ENCODE assay signal across 20 mouse cellular contexts in the genomic region with DNA sequence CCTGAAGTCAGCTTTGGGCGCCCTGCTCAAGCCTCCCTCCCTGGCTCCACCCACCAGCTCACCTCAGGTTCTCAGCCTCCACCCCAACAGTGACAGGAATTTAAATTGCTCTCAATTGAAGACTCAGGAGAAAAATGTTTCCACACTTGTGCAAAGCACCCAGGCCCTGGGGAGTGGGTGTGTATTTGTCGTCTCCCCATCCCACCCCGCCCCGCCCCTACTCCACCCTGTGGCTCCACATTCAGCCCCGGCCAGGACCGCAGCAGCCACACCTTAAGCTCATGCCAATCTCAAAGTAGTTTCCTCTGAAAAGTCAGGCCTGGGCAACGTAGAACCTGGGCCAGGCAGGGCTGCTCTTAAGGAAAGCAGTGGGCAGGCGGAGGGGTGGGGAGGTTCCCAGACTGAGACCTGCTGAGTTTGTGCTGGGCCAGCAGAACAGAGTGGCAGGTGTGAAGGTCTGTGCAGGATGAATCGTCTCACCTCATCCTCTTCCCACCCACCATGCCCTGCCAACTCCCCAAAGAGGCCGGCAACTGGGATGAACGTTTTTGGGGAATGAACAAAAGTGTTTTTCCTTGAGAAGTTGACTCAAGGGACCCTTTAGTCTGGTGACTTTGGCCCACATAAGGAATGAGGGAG. TPM values are rescaled to one million over a fixed set of nuclear protein-coding genes. Genes with fewer than 3 reads are reported as not detected.
DNase-seq lines count a peak whose midpoint lies in the region; ATAC-seq and TF ChIP-seq lines count a peak whose summit lies in the region.
"Had no signal": no experiment of that assay in that cellular context is flagged by ENCODE, and none has a peak within 500 bp of the region (broad histone marks: within the 10 kb centered on the region; RNA-seq: fewer than 3 reads in every experiment).

No protein-coding gene starts in this region.

- H3K9me3 ChIP-seq in heart, postnatal 0 days (replicated peaks; ENCODE audit: control insufficient read depth, low read length) = no peaks in the 10 kb centered on the region
- H3K9me3 ChIP-seq in lung, postnatal 0 days (ENCODE audit: low read length) = no peaks in the 10 kb centered on the region
- no peaks in the 10 kb centered on the region for H3K9me3 ChIP-seq in limb, embryonic 14.5 days (ENCODE audit: control insufficient read depth, low read length)
- H3K9me3 ChIP-seq in neural tube, embryonic 15.5 days (replicated peaks) = no peaks in the 10 kb centered on the region
- H3K9me3 ChIP-seq: embryonic facial prominence, embryonic 12.5 days; liver, embryonic 15.5 days; midbrain, embryonic 13.5 days had no signal

- H3K4me1 ChIP-seq in heart, postnatal 0 days (ENCODE audit: control insufficient read depth, insufficient read depth) = peaks cover 13% of the 10 kb centered on the region
- no peaks in the 10 kb centered on the region for H3K4me1 ChIP-seq in lung, postnatal 0 days (ENCODE audit: insufficient read depth, low read depth, low read length)
- H3K4me1 ChIP-seq in lung, adult 2 months (ENCODE audit: control insufficient read depth, insufficient read depth, low read length) = 0 out of 2 replicates have a peak, but pooled peaks cover 2% of the 10 kb centered on the region
- 0 out of 2 replicates have a peak, but pooled peaks cover 3% of the 10 kb centered on the region for H3K4me1 ChIP-seq in limb, embryonic 14.5 days (ENCODE audit: control insufficient read depth, insufficient read depth, low read length)
- peaks cover 7% of the 10 kb centered on the region; the same call in 1 of the 2 replicates for H3K4me1 ChIP-seq in neural tube, embryonic 15.5 days

- H3K36me3 ChIP-seq in heart, postnatal 0 days (replicated peaks; ENCODE audit: control insufficient read depth, insufficient read depth, low read length) = peaks cover 11% of the 10 kb centered on the region
- no peaks in the 10 kb centered on the region for H3K36me3 ChIP-seq in lung, postnatal 0 days (ENCODE audit: insufficient read depth, low read length)
- H3K36me3 ChIP-seq in limb, embryonic 14.5 days (ENCODE audit: control insufficient read depth, insufficient read depth, low read length) = no peaks in the 10 kb centered on the region
- H3K36me3 ChIP-seq in neural tube, embryonic 15.5 days = no peaks in the 10 kb centered on the region
- H3K36me3 ChIP-seq: embryonic facial prominence, embryonic 12.5 days; liver, embryonic 15.5 days; midbrain, embryonic 13.5 days had no signal

- no peak overlapping the region for H3K4me2 ChIP-seq in heart, postnatal 0 days (ENCODE audit: low read depth, low read length)
- H3K4me2 ChIP-seq in lung, postnatal 0 days (replicated peaks; ENCODE audit: low read depth, low read length) = no peak overlapping the region
- H3K4me2 ChIP-seq in limb, embryonic 14.5 days (replicated peaks; ENCODE audit: low read depth, low read length, severe bottlenecking) = no peak overlapping the region
- no peak overlapping the region for H3K4me2 ChIP-seq in neural tube, embryonic 15.5 days
- H3K4me2 ChIP-seq: embryonic facial prominence, embryonic 12.5 days; liver, embryonic 15.5 days; midbrain, embryonic 13.5 days had no signal

- WGBS in heart, postnatal 0 days = 55% methylated on average over 11 of the region's 11 CpGs
- WGBS in lung, postnatal 0 days = 45% methylated on average over 11 of the region's 11 CpGs
- 60% methylated on average over 11 of the region's 11 CpGs for WGBS in lung, adult 2 months
- WGBS in limb, embryonic 14.5 days = 45% methylated on average over 11 of the region's 11 CpGs
- 61% methylated on average over 11 of the region's 11 CpGs for WGBS in neural tube, embryonic 15.5 days

- TF ChIP-seq CTCF in heart, postnatal 0 days (IDR thresholded peaks at IDR 0.05; ENCODE audit: low read depth) = no peak
- TF ChIP-seq CTCF in lung, postnatal 0 days (IDR thresholded peaks at IDR 0.05) = no peak
- no peak for TF ChIP-seq CTCF in lung, adult 2 months (IDR thresholded peaks at IDR 0.05; ENCODE audit: insufficient read depth, low read length)

- 0 out of 2 replicates have a peak, but pooled peaks have one; percentile 3 for TF ChIP-seq EP300 in heart, postnatal 0 days (IDR thresholded peaks at IDR 0.05; ENCODE audit: low read depth)
- no peak for TF ChIP-seq EP300 in lung, postnatal 0 days (IDR thresholded peaks at IDR 0.05)

- ATAC-seq in heart, postnatal 0 days (ENCODE audit: insufficient read depth, low read depth) = 0 out of 2 replicates have a peak, but pooled peaks have one; percentile 1
- ATAC-seq in lung, postnatal 0 days = peak; percentile 74
- ATAC-seq in limb, embryonic 14.5 days (ENCODE audit: low FRiP score, low read depth) = no peak
- ATAC-seq in neural tube, embryonic 15.5 days (ENCODE audit: low FRiP score) = no peak
- ATAC-seq in CD4-positive, CD25-positive, alpha-beta regulatory T cell, adult 4 months = no peak
- ATAC-seq: activated CD4-positive, CD25-positive, alpha-beta regulatory T cell, adult 4 months; hindbrain, postnatal 0 days; midbrain, embryonic 13.5 days had no signal

- no peak overlapping the region for H3K9ac ChIP-seq in heart, postnatal 0 days (replicated peaks; ENCODE audit: low read depth, low read length)
- no peak overlapping the region for H3K9ac ChIP-seq in lung, postnatal 0 days (replicated peaks; ENCODE audit: low read depth)
- no peak overlapping the region for H3K9ac ChIP-seq in limb, embryonic 14.5 days (ENCODE audit: low read depth, low read length, severe bottlenecking)
- no peak overlapping the region for H3K9ac ChIP-seq in neural tube, embryonic 15.5 days (replicated peaks)
- H3K9ac ChIP-seq: embryonic facial prominence, embryonic 12.5 days; liver, embryonic 15.5 days; midbrain, embryonic 13.5 days had no signal

- no peak overlapping the region for H3K4me3 ChIP-seq in heart, postnatal 0 days (ENCODE audit: low read depth, low read length)
- no peak overlapping the region for H3K4me3 ChIP-seq in lung, postnatal 0 days (ENCODE audit: low read depth, low read length)
- H3K4me3 ChIP-seq in lung, adult 2 months (replicated peaks; ENCODE audit: extremely low read depth, low read depth, low read length) = no peak overlapping the region
- H3K4me3 ChIP-seq in limb, embryonic 14.5 days (replicated peaks; ENCODE audit: low read length) = no peak overlapping the region
- H3K4me3 ChIP-seq in neural tube, embryonic 15.5 days (replicated peaks) = no peak overlapping the region
- H3K4me3 ChIP-seq: embryonic facial prominence, embryonic 12.5 days; gastrocnemius, adult 2 months; liver, embryonic 15.5 days; midbrain, embryonic 13.5 days had no signal

- H3K27me3 ChIP-seq in heart, postnatal 0 days (ENCODE audit: control insufficient read depth, insufficient read depth, low read length) = no peaks in the 10 kb centered on the region
- H3K27me3 ChIP-seq in lung, postnatal 0 days (replicated peaks; ENCODE audit: insufficient read depth, low read length) = no peaks in the 10 kb centered on the region
- H3K27me3 ChIP-seq in limb, embryonic 14.5 days (ENCODE audit: control insufficient read depth, insufficient read depth, low read length) = no peaks in the 10 kb centered on the region
- H3K27me3 ChIP-seq in neural tube, embryonic 15.5 days (replicated peaks) = no peaks in the 10 kb centered on the region
- H3K27me3 ChIP-seq: embryonic facial prominence, embryonic 12.5 days; midbrain, embryonic 13.5 days had no signal

- H3K27ac ChIP-seq in heart, postnatal 0 days (ENCODE audit: low read depth) = 0 out of 2 replicates have a peak overlapping the region, but pooled peaks have one; percentile 17
- no peak overlapping the region for H3K27ac ChIP-seq in lung, postnatal 0 days (ENCODE audit: low read length)
- H3K27ac ChIP-seq in limb, embryonic 14.5 days (replicated peaks; ENCODE audit: low read depth, low read length) = no peak overlapping the region
- H3K27ac ChIP-seq in neural tube, embryonic 15.5 days (replicated peaks) = no peak overlapping the region
- H3K27ac ChIP-seq: embryonic facial prominence, embryonic 12.5 days; gastrocnemius, adult 2 months; hindbrain, postnatal 0 days; liver, embryonic 15.5 days; midbrain, embryonic 13.5 days had no signal

- no peak for TF ChIP-seq POLR2A in lung, adult 2 months (IDR thresholded peaks at IDR 0.05; ENCODE audit: borderline replicate concordance, extremely low read depth, low read depth, low read length)
- TF ChIP-seq POLR2A in limb, embryonic 14.5 days (IDR thresholded peaks at IDR 0.05; ENCODE audit: borderline replicate concordance, extremely low read depth, insufficient read depth, insufficient read length) = no peak

- DNase-seq in heart, postnatal 0 days (ENCODE audit: low spot score) = peak; percentile 13
- no peak for DNase-seq in heart, adult 9 months (ENCODE audit: low spot score in 2 of 2)
- peak; percentile 48 for DNase-seq in lung, postnatal 0 days (ENCODE audit: low spot score)
- DNase-seq in lung, adult 2 months = no peak
- DNase-seq in limb, embryonic 14.5 days (ENCODE audit: low spot score) = peak; percentile 34
- no peak for DNase-seq in ovary, postnatal 14 days (ENCODE audit: low spot score)
- DNase-seq: adrenal gland, postnatal 25 days; B cell, adult 2 months; cerebellum, adult 18-20 months; gastrocnemius, adult 2 months; kidney, adult 8-10 months; right cerebral cortex, adult 18-20 months had no signal

RNA-seq across cellular contexts. Expression of a gene that starts 21.1 kb away (rescaled TPM):
- total RNA-seq in heart, postnatal 0 days (2014; rRNA removed; ENCODE audit: low replicate concordance) = 1,865 and 1,929 TPM in 2 replicates
- 13,184 and 14,025 TPM in 2 replicates for polyA plus RNA-seq in heart, postnatal 0 days (2015; fragmentation: Nextera tagmentation; extraction: Ambion mirVana)
- 84.6 and 115 TPM in 2 replicates for polyA plus RNA-seq in lung, postnatal 0 days (2015; fragmentation: Nextera tagmentation; extraction: Ambion mirVana)
- polyA plus RNA-seq in lung, adult 2 months (2012; rRNA removed) = 31.3 and 74.6 TPM in 2 replicates
- polyA plus RNA-seq in limb, embryonic 14.5 days (2012; rRNA removed) = 44.5 and 108 TPM in 2 replicates
- 78.3 and 104 TPM in 2 replicates for polyA plus RNA-seq in limb, embryonic 14.5 days (2014; fragmentation: Nextera tagmentation; extraction: Ambion mirVana)
- 9.7 and 12.3 TPM in 2 replicates for polyA plus RNA-seq in neural tube, embryonic 15.5 days (2015; fragmentation: Nextera tagmentation; extraction: Ambion mirVana)
- 1 to 10 TPM in 1 of 2 experiments, under 1 TPM in 1; 0.83 to 1.4 TPM for polyA plus RNA-seq in CD4-positive, CD25-positive, alpha-beta regulatory T cell, adult 4 months (2017; shearing (Covaris generic))
- total RNA-seq: hematopoietic stem cell, adult 5-6 weeks had no signal

RNA-seq across cellular contexts. Expression of a gene that starts 38.9 kb away (rescaled TPM):
- 4.4 and 32.9 TPM in 2 replicates for total RNA-seq in heart, postnatal 0 days (2014; rRNA removed; ENCODE audit: low replicate concordance)
- 9.1 and 11.1 TPM in 2 replicates for polyA plus RNA-seq in heart, postnatal 0 days (2015; fragmentation: Nextera tagmentation; extraction: Ambion mirVana)
- 4.4 and 6.0 TPM in 2 replicates for polyA plus RNA-seq in lung, postnatal 0 days (2015; fragmentation: Nextera tagmentation; extraction: Ambion mirVana)
- 6.9 and 43.2 TPM in 2 replicates for polyA plus RNA-seq in lung, adult 2 months (2012; rRNA removed)
- 10.9 and 12.2 TPM in 2 replicates for polyA plus RNA-seq in limb, embryonic 14.5 days (2012; rRNA removed)
- polyA plus RNA-seq in limb, embryonic 14.5 days (2014; fragmentation: Nextera tagmentation; extraction: Ambion mirVana) = 20.9 and 25.9 TPM in 2 replicates
- 0.65 and 15.3 TPM in 2 replicates for polyA plus RNA-seq in neural tube, embryonic 15.5 days (2015; fragmentation: Nextera tagmentation; extraction: Ambion mirVana)
- polyA plus RNA-seq in CD4-positive, CD25-positive, alpha-beta regulatory T cell, adult 4 months (2017; shearing (Covaris generic)) = 10 to 100 TPM in 1 of 2 experiments, 1 to 10 TPM in 1; 9.2 to 13.6 TPM
- total RNA-seq: adrenal gland, postnatal 25 days; gastrocnemius, adult 2 months; hematopoietic stem cell, adult 5-6 weeks had no signal

Comparison
In these comparisons a context has a peak if more than half of its experiments do, and no peak if none do; other contexts are left out.
1. DNase-seq: peak in heart, postnatal 0 days (single experiment), lung, postnatal 0 days (single experiment) and limb, embryonic 14.5 days (single experiment); none in heart, adult 9 months (0 of 2), lung, adult 2 months (single experiment) and ovary, postnatal 14 days (single experiment).
2. ATAC-seq: peak in heart, postnatal 0 days (single experiment) and lung, postnatal 0 days (single experiment); none in limb, embryonic 14.5 days (single experiment), neural tube, embryonic 15.5 days (single experiment) and CD4-positive, CD25-positive, alpha-beta regulatory T cell, adult 4 months (single experiment).
3. RNA of a gene that starts 21.1 kb away (polyA plus RNA-seq): 13,184 to 14,025 TPM in heart, postnatal 0 days; 44.5 to 108 TPM in limb, embryonic 14.5 days, 84.6 to 115 TPM in lung, postnatal 0 days, 31.3 to 74.6 TPM in lung, adult 2 months, 9.7 to 12.3 TPM in neural tube, embryonic 15.5 days and 0.83 to 1.4 TPM in CD4-positive, CD25-positive, alpha-beta regulatory T cell, adult 4 months; every median in the first group is over 100 times any median in the second.